Mouse (Mus musculus) heart, adult 18-20 months (tissue): ENCODE results near the gene Ikzf3. TPM values are rescaled to one million over a fixed set of nuclear protein-coding genes. Genes with fewer than 3 reads are reported as not detected.
A peak's percentile ranks its signal among the peaks of the same experiment; 100 is the strongest.

Experiments used
- DNase-seq, 2 experiments: peaks; one replicate each; pipeline ENCODE4 v3.0.0; 2021 to 2022; ENCODE audit warnings: mixed read lengths in 1 of 2
- total RNA-seq, 2 experiments: library from RNA; stranded (reverse); gene quantifications; 2 replicates each; pipeline ENCODE4 v1.2.3; 2021

Gene Ikzf3
- total RNA-seq, 2 experiments from 2014 or later = 0.89 to 5.0 TPM

DNA sequence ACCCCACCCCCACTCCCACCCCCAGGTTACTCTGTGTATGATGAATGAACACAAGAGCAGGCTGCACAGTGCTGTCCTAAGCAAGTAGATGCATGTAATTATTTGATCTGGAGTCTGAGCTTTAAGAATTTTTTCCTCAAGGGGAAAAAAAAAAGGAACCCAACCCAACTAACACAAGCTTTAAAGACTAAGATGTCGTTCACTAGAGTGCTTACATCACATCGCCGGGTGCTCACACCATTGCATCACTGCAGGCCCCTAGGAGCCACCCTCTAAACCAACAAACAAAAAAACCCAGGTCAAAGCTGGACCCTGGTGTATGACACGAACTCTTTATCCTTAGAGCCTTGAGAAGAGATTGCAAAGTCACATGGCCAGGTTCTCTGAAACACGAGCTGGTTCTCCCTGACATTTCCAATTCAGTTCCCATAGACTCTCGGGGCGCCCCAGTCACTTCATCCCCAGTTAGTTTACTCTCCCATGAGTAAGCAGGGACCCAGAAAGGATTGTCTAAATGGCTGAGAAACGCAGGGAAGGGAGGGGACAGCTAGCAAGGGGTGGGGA is 71.8 kb downstream of the Ikzf3 start:
- no peak for DNase-seq

DNA sequence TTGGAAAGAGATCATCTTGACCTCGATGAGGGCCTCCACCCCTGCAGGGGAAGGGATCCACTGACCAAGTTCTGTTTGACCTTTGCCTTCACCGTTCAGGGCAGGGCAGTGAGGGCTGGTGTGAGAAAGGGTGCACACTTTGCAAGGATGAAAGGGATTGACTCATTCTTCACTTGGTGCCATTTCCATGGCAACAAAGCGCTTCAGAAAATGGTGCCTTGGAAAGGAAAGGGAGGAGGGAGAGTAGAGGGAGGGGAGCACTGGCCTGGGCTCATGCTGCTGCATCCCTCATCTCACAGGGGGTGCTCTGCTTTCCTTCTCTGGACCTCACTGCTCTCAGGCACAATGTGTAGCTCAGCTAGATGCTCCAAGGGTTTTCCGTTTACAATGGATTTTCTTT is 73.1 kb downstream of the Ikzf3 start:
- DNase-seq = no peak

DNA sequence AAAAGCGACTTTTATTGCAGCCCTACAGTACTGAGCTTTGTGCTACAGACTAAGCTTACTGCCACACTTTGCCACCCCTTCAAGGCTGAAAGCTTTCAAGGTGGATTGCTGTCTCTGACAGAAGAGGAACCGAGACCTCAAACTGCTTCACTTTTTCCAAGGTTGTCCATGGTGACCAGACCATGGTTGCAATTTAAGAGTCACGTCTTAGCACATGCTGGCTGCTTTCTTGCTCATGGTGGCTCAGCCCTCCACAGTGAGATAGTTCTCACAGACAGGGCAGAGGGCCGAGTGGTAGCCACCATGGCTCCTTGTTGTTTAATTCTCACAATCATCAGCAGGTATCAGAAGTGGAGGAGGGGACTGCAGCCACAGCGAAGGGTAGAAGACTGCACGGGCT is 75.0 kb downstream of the Ikzf3 start:
- no peak for DNase-seq

DNA sequence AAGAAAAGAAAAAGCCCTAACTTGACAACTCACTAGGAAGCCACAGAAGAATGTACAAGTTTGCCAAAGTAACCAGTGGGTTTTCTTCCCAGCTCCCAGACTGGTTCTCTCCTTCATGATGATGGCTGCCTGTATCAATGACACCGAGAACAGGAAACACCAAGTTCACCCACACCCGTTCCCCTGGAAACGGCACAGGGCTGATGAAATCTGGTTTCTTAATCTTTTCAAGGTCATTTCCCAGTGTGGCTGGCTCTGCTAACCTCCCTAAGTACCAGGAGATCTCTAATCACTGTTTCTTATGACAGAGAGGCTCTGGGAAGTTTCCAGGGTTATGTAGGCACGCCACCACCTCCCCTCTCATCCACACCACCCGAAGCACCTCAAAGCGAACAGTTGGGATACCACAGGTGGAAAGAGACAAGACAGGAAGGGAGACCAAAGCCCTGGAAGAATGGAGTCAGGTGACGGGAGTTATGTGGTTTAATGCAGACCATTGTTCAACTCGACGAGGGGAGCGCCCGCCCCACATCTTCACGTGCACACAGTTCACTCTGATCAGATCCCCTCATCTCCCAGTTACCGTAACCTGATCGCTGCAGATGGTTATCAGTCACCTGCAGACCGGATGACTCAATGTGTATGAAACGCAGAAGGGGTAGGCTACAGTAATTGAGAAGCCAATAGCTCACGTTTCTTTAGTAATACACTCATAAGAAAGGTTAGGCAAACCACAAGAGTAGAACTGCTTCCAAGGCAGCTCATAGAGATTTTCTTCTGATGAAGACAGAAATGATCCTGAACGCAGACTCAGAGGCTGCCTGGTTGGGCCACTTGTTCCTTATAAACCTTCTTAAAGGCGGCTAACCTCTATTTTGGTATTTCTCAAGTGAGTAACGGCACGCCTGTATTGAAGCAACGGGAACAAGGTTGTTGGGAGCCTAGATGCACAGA is 75.8 kb downstream of the Ikzf3 start:
- no peak for DNase-seq

DNA sequence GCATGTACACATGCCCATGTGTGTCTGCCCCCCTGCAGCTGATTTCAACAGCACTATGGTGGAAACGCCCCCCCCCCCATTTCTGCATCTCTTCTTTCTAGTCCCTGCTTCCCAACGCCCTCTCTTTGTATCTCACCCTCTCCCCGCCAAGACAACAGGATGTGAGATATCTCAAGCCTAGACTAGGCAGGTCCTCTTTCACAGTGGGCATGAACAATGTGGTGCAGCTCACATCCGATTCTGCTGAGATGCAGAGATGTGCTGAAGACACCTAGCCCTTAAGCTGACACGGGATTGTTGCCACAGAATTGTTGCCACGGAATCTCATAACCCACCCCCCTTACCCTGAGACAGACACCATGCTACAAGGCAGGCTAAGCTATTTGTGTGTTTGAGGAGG is 81.3 kb downstream of the Ikzf3 start:
- DNase-seq = no peak

DNA sequence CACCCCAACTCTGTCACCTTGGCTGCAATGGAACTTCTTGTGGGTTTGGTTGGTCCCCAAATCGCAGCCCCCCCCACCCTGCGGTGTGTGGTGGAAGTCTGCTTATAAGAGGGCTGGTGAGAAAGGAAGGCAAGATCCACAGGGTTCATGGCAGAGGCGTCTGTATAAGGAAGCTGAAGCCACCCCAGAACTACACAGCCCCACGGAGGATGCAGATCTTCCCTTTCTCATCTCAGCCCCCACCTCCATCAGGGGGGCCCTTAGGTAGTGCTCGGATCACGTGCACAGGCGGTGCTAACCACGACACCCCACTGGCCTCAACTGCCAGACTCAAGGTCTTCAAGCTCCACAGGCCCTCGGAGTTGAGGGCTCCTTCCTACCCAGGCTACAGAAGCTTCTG is 81.9 kb downstream of the Ikzf3 start:
- DNase-seq = no peak

DNA sequence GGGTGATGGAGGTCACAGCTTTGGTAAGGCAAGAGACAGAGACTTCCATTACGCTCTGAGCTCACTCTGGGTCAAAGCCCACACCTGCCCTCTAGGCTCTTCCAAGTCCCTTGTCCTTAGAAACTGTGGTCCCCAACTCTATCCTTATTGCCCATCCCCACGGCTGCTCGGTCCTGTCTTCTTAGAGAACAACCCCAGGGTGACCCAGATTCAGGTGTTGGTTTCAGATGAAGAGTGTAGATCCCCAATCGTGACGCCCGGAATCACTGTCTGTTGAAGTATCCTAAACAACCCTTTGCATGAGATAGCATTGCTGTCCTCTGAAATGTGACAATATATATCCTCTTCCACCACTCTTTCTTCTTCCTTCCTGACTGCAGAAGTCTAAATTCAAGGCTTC is 83.6 kb downstream of the Ikzf3 start:
- no peak for DNase-seq

DNA sequence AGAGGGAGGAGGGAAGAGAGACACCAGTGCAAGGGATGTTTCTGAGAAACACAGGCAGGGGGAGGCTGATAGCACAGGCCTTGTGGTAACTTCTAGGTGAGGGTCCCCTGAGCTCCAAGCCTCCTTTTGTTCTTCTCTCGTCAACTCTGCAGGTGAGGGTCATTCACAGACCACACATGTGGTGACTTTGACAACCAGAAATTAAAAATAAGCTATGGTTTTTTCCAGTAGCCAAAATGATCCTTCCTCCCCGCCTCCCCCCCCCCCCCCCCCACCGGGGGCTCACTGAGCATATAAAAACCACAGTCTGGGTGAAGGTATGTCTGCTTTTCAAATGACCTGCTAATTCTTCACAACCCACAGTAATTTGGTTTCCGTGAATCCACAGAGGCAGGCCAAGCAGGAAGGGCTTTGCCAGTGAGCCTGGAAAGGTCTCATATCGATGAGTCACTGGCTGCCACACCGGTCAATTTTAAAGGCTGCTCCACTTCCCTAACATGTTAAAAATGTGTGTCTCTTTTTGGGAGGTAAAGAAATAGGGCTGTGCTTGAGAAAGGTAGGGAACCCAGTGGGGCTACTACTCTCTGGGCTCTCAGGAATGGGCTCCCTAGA is 84.6 kb downstream of the Ikzf3 start:
- no peak for DNase-seq

DNA sequence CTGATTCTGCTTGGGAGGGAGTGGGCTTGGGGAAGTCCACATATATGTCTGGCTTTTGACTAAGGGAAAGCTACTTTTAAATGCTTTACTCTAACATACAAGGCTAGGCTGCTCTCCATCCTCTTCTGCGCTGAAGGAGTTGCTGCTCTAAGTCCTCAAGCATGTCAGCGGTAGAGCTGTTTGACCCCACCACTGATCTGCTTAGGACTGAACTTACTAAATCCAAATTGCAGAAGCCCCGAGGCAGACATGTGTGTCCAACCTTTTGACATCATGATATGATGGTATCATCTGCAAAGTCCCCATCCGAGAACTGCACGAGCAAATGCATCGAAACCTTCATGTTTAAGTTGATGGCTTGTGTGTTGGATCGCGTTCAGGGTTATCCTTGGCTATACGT is 86.0 kb downstream of the Ikzf3 start:
- no peak for DNase-seq

DNA sequence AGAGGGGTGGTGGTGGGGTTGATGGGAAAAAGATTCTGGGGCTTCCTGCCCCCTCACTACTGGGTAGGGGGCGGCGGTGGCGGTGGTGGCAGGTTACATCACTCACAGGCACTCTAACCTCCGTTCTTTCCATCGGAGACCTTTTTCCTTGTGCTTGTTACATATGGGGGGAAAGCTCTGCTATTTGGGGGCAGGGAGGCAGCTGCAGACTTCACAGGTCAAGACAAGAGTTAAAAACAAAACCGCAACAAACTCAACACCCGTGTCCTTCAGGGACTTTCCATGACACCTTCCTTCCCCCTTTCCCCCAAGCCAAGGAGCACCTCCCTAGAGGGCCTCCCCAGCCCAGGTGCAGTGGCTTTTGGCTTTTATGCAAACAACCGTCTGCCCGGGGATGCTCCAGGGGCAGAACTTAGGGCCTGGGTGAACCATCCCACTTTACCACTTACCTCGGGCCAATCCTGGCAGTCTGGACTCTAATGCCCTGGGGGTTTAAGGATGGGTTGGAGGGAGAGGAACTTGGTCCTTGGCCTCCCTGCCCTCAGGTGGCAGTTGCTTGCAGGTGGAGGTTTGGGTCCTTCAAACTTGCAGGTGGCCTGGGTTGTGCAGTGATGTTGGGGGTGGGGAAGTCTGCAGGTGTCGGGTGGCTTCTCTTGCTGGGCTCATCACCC is 86.6 kb downstream of the Ikzf3 start:
- no peak for DNase-seq

DNA sequence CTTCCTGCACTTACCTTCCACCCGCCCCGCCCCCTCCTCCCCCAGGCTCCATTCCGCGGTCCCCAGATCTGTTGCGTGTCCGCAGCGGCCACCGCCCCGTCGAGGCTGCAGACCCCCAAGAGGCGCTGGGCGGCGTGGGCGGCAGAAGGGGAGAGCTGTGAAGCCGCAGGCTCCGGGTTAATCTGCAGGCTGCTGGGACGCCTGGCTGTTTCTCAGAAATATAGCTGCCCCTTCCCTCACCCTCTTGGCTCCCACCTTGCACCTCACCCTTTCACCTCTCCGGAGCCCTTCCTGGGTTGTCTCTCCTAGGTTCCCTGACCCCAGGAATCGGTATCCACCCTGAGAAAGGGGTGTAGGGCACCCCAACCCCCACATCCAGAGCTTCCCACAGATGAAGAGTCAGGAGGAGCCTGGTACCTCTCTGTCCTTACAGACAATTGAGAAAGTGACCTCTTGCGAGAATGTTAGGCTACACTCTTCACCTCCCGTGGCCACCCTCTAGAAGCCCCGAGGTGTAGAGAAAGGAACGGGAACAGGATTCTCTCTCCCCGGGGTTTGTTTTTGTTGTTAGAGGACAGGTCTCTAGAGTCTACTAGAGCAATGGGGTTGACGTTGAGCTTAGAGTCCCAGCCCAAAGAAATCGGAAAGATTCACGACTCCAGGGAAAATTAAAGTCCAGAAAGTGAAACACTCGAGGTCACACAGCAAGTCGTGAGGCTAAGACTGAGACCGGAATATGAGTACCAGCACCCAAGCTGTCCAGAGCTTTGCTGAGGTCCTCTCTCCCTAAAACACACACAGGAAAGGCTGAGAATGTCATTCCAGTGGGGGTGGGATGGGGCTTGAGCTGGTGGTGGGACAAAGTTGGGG is 87.5 kb downstream of the Ikzf3 start:
- no peak for DNase-seq

DNA sequence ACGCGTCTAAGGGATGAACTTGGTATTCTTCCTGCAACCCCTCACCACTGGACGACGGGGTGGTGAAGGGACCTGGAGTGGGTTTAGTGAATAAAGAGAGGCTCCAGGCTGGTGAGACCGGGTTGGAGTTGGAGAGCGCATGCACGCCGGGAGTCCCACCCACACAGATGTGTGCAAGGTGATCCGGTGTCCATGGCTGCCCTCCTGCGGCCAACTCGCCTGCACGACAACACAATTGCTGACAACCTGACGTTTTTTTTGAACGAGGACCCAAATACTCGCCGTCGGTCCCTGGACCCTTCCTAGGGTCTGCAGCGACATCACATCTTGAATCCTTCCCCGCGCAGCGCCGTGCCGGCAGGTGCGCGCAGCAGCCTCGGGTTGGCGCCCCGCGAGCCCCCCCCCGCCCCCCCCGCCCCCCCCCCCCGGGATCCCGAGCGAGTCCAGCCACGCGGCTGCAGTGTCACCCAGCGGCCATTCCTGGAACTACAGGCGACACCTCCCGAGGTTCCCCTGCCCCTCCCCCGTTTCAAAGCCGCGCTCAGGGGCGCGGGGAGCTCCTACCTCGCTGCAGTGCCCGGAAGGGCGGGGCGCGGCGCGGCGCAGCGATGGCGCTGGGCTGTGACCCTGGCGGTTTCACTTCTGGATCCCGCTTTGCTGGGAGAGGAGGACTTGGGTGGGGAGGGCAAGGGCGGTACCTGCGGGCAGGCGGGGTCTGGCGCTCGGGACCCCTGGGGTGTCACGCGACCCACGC is 88.3 kb downstream of the Ikzf3 start:
- peak; percentile 85 to 91 for DNase-seq

DNA sequence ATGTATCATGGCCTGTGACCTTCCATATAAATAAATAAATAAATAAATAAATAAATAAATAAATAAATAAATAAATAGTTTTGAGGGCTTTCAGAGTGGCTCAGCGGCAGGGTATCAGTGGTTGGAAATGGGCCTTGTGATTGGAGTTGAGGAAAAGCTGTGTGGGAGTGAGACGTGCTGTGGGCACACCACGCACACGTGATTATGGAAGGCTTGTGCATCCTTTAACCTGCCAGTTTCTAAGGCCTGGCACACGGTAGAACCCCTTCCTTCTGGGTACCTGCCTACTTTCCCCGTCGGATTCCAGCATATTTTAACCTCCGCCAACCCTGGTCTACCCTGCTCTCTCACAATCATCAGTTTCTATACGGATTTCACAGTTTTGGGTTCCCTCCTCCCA is 88.9 kb downstream of the Ikzf3 start:
- no peak for DNase-seq

DNA sequence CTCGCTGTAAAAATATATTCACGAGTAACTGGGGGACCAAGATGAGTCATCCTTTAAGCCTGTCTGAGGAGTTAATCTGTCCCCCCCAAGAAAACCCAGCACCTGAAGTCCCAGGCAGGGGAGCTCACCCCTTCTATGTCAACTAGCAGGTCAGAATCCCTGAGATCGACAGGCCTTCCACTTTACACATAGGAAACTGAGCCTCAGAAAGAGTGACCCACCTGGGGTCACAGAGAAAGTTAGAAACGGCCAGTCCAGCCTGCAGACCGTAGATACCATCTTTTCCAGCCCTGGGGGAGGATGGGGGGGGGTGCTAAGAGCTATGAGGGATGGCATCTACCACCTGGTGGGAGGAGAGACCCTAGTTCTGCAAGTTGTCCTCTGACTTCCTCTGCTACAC is 89.3 kb downstream of the Ikzf3 start:
- no peak for DNase-seq

DNA sequence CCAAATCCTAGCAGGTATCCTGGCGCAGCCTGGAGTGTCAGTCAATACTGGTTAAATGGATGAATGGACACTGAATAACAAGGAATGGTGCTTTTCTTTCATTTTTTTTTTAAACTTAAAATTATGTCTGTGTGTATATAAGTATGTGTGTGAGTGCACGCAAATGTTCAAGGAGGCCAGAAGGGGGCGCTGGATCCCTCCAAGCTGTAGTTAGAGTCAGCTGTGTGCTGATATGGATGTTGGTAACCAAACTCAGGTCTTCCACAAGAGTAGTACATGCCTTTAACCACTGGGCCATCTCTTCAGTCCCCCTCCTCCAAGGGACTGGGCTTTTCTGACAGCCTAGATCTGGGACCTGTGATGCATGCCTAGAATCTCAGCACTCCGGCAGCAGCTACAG is 90.3 kb downstream of the Ikzf3 start:
- no peak for DNase-seq

DNA sequence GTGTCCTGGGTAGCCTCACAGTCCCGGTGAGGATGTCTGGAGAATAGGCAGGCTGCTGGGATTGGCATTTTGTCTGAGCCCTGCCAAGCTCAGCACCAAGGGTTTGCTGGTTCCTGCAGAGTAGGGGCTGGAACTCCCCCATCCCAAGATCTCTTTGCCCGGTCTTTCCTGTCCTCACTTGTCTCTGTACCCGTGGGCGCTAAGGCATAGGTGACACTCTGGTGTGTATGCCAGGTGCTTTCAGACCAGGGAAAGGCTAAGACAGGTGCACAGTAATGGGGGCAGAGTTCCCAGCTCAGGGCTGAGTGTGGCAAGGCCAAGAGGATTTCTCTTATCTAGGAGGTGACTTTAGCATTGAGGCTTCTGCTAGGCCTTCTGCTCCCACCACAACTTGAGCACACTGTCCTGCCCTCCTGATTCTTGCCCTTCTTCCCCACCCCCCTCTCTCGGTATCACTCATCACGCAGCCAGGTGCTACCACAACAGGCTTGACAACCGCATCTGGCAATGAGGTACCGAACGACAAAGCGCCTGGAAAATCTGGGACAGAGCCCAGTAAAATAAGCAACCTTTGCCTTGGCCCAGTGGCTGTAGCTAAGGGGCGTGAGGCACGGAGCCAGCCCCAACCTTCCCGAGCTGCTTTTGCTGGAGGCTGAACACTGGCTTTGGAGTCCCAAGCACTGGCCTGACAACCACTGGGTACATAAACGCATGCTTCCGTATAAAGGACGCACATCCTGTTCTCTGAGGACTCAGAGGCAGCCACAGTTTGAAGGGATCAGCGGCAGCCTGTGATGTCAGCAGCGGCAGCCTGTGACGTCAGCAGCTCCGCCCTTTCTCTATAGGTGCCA is 95.7 kb downstream of the Ikzf3 start:
- DNase-seq = peak; percentile 34 to 46

DNA sequence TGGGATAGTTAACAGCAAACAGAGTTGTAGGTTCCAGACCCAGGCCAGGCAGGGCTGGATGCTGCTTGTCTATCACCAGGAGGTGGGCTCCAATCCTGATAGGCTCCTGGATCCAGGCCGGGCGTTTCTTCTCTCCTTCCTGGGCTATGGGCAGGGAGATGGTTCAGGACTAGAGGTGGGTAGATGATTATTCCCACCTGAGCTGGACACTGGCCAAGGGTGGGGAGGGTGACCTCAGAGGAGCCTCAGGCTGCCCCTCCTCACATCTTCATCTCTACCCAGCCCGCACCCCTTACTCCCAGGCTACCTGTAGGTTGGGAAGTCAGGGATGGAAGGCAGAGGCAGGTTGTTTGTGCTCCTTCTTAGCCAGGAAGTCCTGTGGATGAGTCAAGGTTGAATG is 96.4 kb downstream of the Ikzf3 start:
- DNase-seq = no peak

DNA sequence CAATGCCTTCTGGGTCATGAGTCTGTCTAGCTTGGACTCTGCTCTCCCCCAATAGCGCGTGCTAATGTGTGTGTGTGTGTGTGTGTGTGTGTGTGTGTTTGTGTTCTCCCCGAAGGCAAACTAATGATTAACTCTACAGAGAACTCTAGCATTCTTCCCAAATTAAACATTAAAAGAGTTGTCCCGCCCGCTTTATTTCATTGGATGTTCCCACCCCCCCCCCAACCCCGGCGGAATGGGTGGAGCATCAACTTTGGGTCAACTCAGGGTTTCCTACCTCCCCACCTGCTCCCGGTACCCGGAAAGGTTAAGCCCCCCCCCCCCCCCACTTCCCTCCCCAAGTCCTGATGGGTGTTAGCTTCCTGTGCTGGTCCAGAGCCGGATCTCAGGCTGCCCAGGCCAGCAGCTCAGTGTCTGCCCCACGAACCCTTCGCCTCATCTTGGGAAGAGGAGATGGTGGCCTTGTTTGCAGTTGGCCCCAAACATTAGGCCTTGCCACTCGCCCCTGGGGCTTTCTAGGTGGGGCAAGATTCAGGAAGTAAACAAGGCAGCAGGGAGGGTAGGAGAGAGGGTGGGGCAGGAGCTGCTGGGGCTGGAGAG is 97.5 kb downstream of the Ikzf3 start:
- no peak for DNase-seq

DNA sequence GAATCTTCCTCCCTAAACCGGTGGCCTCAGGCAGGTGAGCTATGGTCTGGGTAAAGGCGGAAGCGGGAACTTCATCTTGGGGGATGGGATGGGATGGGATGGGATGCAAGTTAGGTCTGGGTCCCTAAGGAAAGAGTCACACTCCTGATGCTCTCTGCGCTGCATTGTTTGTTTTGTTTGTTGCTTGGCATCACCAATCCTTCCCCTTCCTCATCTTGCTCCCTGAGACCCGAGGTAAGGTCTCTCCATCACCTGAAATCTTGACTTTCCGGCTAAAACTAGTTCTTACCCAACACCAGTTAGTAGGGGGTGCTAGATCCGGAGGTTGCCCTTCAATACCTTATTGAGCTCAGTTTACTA is 98.4 kb downstream of the Ikzf3 start:
- no peak for DNase-seq
